In the genomic region with DNA sequence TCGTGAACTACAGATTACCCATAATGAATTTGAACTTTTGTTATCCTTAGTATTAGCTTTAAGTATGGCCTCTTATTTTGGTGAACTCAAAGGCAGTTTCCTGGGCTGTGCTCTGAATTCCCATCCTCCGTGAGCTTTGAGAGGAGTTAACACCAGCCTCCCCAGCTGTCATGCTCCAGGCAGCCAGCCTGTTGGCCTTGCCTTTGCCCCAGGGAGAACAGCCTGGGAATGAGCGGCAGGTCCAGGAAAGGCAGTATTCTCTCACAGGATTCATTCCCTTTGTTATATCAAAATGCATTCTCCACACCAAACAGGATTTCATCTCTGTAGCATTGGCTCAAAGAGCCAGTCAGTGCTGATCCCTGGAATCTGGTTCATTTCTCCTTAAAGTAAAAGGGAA, we compare ENCODE assay signal across 16 mouse cellular contexts. TPM values are rescaled to one million over a fixed set of nuclear protein-coding genes. Genes with fewer than 3 reads are reported as not detected.
DNase-seq lines count a peak whose midpoint lies in the region; ATAC-seq and TF ChIP-seq lines count a peak whose summit lies in the region.
"Had no signal": no experiment of that assay in that cellular context is flagged by ENCODE, and none has a peak within 500 bp of the region (broad histone marks: within the 10 kb centered on the region; RNA-seq: fewer than 3 reads in every experiment).

No protein-coding gene starts in this region.

- ATAC-seq in midbrain, embryonic 12.5 days (ENCODE audit: low FRiP score, low read depth), result no peak
- ATAC-seq in lung, postnatal 0 days, result no peak
- ATAC-seq: inflammation-experienced regulatory T-cells, adult 6 months had no signal

- no peak for TF ChIP-seq CTCF in lung, postnatal 0 days (IDR thresholded peaks at IDR 0.05)

- no peak overlapping the region for H3K9ac ChIP-seq in midbrain, embryonic 12.5 days (replicated peaks)
- no peak overlapping the region for H3K9ac ChIP-seq in lung, postnatal 0 days (replicated peaks; ENCODE audit: low read depth)
- H3K9ac ChIP-seq: heart, embryonic 15.5 days; kidney, embryonic 15.5 days; lung, embryonic 15.5 days had no signal

- H3K4me2 ChIP-seq in midbrain, embryonic 12.5 days (replicated peaks), result peak overlapping the region; percentile 9; the same call in 1 of the 2 replicates
- H3K4me2 ChIP-seq in lung, postnatal 0 days (replicated peaks; ENCODE audit: low read depth, low read length), result no peak overlapping the region
- H3K4me2 ChIP-seq: heart, embryonic 15.5 days; kidney, embryonic 15.5 days; lung, embryonic 15.5 days had no signal

- H3K4me1 ChIP-seq in midbrain, embryonic 12.5 days, result peaks cover 28% of the 10 kb centered on the region
- peaks cover 2% of the 10 kb centered on the region; the same call in 1 of the 2 replicates for H3K4me1 ChIP-seq in lung, postnatal 0 days (ENCODE audit: insufficient read depth, low read depth, low read length)

- 28% methylated on average over 3 of the region's 3 CpGs for WGBS in midbrain, embryonic 12.5 days
- 60% methylated on average over 3 of the region's 3 CpGs for WGBS in lung, postnatal 0 days

- H3K9me3 ChIP-seq in midbrain, embryonic 12.5 days, result no peaks in the 10 kb centered on the region
- no peaks in the 10 kb centered on the region for H3K9me3 ChIP-seq in lung, postnatal 0 days (ENCODE audit: low read length)
- H3K9me3 ChIP-seq: heart, embryonic 15.5 days; kidney, embryonic 15.5 days; lung, embryonic 15.5 days had no signal

- H3K27ac ChIP-seq in midbrain, embryonic 12.5 days (replicated peaks), result 0 out of 2 replicates have a peak overlapping the region, but pooled peaks have one; percentile 39
- H3K27ac ChIP-seq in lung, postnatal 0 days (ENCODE audit: low read length), result no peak overlapping the region
- H3K27ac ChIP-seq: heart, embryonic 15.5 days; kidney, embryonic 15.5 days; layer of hippocampus, adult 2 months; lung, embryonic 15.5 days had no signal

- H3K27me3 ChIP-seq in midbrain, embryonic 12.5 days, result peaks cover 46% of the 10 kb centered on the region
- H3K27me3 ChIP-seq in lung, postnatal 0 days (replicated peaks; ENCODE audit: insufficient read depth, low read length), result peaks cover 54% of the 10 kb centered on the region

- intact Hi-C loops in left cerebral cortex, postnatal 4 days (cut with DNase I), result loop anchor here (5.0 to 10.0 kb wide), 2 partner anchors 62 to 541 kb away; no protein-coding TSS in a partner anchor
- intact Hi-C loops in left cerebral cortex, postnatal 36 days (cut with DNase I), result no loop called here

- no peak overlapping the region for H3K4me3 ChIP-seq in midbrain, embryonic 12.5 days
- H3K4me3 ChIP-seq in lung, postnatal 0 days (ENCODE audit: low read depth, low read length), result no peak overlapping the region
- H3K4me3 ChIP-seq: erythroblast, embryonic 14.5 days; heart, embryonic 15.5 days; kidney, embryonic 15.5 days; layer of hippocampus, adult 2 months; lung, embryonic 15.5 days had no signal

- peak; percentile 73 for DNase-seq in left cerebral cortex, postnatal 4 days
- no peak for DNase-seq in left cerebral cortex, postnatal 36 days (ENCODE audit: low spot score in 2 of 2)
- peak; percentile 63 to 70 for DNase-seq in cerebellum, postnatal 25 days
- DNase-seq in retina, postnatal 1 day, result peak; percentile 30
- no peak for DNase-seq in lung, postnatal 0 days (ENCODE audit: low spot score)
- no peak for DNase-seq in liver
- DNase-seq: thymus, adult 18-20 months had no signal

- no peaks in the 10 kb centered on the region for H3K36me3 ChIP-seq in midbrain, embryonic 12.5 days
- no peaks in the 10 kb centered on the region for H3K36me3 ChIP-seq in lung, postnatal 0 days (ENCODE audit: insufficient read depth, low read length)
- H3K36me3 ChIP-seq: heart, embryonic 15.5 days; kidney, embryonic 15.5 days; lung, embryonic 15.5 days had no signal

- no peak for TF ChIP-seq EP300 in lung, postnatal 0 days (IDR thresholded peaks at IDR 0.05)

RNA-seq across cellular contexts. Expression of gene Cbln1, which starts 3.1 kb away (rescaled TPM):
- 10 to 100 TPM; 33.3 to 39.1 TPM for total RNA-seq in left cerebral cortex, postnatal 4 days (2021)
- 10 to 100 TPM in 1 of 2 experiments, 1 to 10 TPM in 1; 9.1 to 15.9 TPM for total RNA-seq in left cerebral cortex, postnatal 36 days (2021)
- polyA plus RNA-seq in midbrain, embryonic 12.5 days (2016; fragmentation: Nextera tagmentation; extraction: Ambion mirVana), result 9.9 and 10.6 TPM in 2 replicates
- polyA plus RNA-seq in lung, postnatal 0 days (2015; fragmentation: Nextera tagmentation; extraction: Ambion mirVana), result not detected in 2 replicates
- total RNA-seq: liver, adult 2 months; MEL had no signal
- polyA plus RNA-seq: erythroblast, embryonic 14.5 days; heart, embryonic 15.5 days; inflammation-experienced regulatory T-cells, adult 6 months; kidney, embryonic 15.5 days; liver, adult 2 months; lung, embryonic 15.5 days had no signal

Comparison
In these comparisons a context has a peak if more than half of its experiments do, and no peak if none do; other contexts are left out.
1. DNase-seq: peak in left cerebral cortex, postnatal 4 days (single experiment), cerebellum, postnatal 25 days (2 of 2) and retina, postnatal 1 day (single experiment); none in left cerebral cortex, postnatal 36 days (0 of 2), lung, postnatal 0 days (single experiment) and liver (single experiment).